Mouse (Mus musculus) neutrophil, adult 5-6 weeks (primary cell): ENCODE data around the gene Tmem258. TPM values are rescaled to one million over a fixed set of nuclear protein-coding genes. Genes with fewer than 3 reads are reported as not detected.

ENCODE experiments used
- ATAC-seq: fragments of 151-379, 151-347 bp; 2 replicates; pipeline ENCODE4 v1.8.0; 2017; ENCODE audit warnings: mild to moderate bottlenecking, moderate TSS enrichment; ENCODE audit not compliant: insufficient number of reproducible peaks, poor library complexity, low FRiP score, severe bottlenecking; ENCODE audit errors: extremely low read depth
- total RNA-seq: library from RNA; stranded (forward); fragments of 200-1000 nt; gene quantifications from 2 replicates; pipeline ENCODE4 v1.2.3, GENCODE M21; 2017

The Tmem258 gene
- total RNA-seq, 1 experiment from 2014 or later, result 57.5 TPM

DNA sequence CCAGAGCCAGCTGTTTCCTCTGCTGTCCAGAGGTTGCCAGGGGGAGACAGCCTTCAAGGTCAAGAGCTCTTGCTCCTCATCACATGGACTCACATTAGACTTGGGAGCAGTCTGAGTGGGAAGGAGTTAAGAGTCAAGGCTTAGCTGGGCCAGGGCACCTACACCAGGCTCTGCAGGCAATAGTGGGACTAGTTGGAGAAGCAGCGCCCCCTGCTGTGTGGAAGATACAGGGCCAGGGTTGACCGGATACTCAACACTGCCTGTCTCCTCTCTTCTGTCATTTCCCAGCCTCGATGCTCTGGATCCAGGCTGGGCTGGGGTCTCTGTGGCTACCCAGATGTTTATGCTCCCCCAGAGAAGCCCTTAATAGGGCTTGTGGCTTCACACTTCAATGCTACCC is 40.4 kb downstream of the Tmem258 start:
- ATAC-seq, result no peak

DNA sequence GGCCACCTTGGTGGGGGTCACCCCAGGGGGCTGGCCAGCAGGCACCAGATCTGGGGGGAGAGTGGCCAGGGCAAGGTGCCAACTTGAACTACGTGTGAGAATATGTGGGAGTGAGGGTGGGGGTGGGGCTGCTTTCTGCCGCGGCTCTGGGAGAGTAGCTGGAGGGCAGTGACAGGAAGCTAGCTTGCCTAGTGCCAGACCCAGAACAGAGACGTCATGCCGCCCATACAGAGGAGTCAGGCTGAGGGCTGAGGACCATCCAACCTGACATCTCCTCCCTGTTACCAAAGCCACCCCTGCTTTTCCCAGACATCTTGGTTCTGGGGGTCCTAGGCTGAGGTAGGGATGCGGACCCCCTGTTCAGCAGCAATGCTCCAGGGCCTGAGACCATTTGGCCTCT is 43.4 kb downstream of the Tmem258 start:
- ATAC-seq, result no peak

GRCm38 (mm10) chr19:10248128-10248527 is 44.3 kb downstream of the Tmem258 start:
- ATAC-seq, result no peak

Other genes with a start within 250 kb of the Tmem258 start
- gene Fth1, start 223.4 kb upstream of the Tmem258 start, total RNA-seq, result 1,498 and 1,634 TPM in 2 replicates
- gene Best1, start 202.4 kb upstream of the Tmem258 start, total RNA-seq, result 0.23 TPM in 1 of 2 replicates, not detected in the other
- not detected in 2 replicates for gene Rab3il1, start 202.3 kb upstream of the Tmem258 start, total RNA-seq
- not detected in 2 replicates for gene Fads3, start 162.4 kb upstream of the Tmem258 start, total RNA-seq
- 0.35 TPM in 1 of 2 replicates, not detected in the other for gene Fads2, start 102.3 kb upstream of the Tmem258 start, total RNA-seq
- 0.23 and 3.2 TPM in 2 replicates for gene Fads1, start 21.1 kb upstream of the Tmem258 start, total RNA-seq
- 17.2 and 18.9 TPM in 2 replicates for gene Fen1, start 155 bp downstream of the Tmem258 start, total RNA-seq
- 0.12 TPM in 1 of 2 replicates, not detected in the other for gene Myrf, start 36.7 kb downstream of the Tmem258 start, total RNA-seq
- gene Dagla, start 100.9 kb downstream of the Tmem258 start, total RNA-seq, result not detected in 2 replicates
- not detected in 2 replicates for gene Syt7, start 185.1 kb downstream of the Tmem258 start, total RNA-seq